Mouse (Mus musculus) spleen, postnatal 4 days (tissue): ENCODE results near the gene Kcns1.

Experiments
- DNase-seq, 2 experiments: peaks; one replicate each; pipeline ENCODE4 v3.0.0; 2022; ENCODE audit warnings: low spot score in 2 of 2

Gene Kcns1

GRCm38 (mm10) chr2:164126533-164126955 lies 44.4 kb downstream of the Kcns1 start:
- no peak for DNase-seq

- no peak for DNase-seq
Measured at GRCm38 (mm10) chr2:164123169-164123766, 47.6 kb downstream of the Kcns1 start.

- no peak for DNase-seq
Measured at GRCm38 (mm10) chr2:164119503-164119902, 51.4 kb downstream of the Kcns1 start.

- DNase-seq: no peak
Measured at GRCm38 (mm10) chr2:164115531-164115930, 55.4 kb downstream of the Kcns1 start.

- no peak for DNase-seq
Measured at GRCm38 (mm10) chr2:164114051-164114450, 56.9 kb downstream of the Kcns1 start.
